Mouse (Mus musculus) liver, embryonic 18 days (tissue): Measurements from ENCODE around the gene Lrrk1. TPM values are rescaled to one million over a fixed set of nuclear protein-coding genes. Genes with fewer than 3 reads are reported as not detected.

ENCODE experiments used
- polyA plus RNA-seq: library from polyadenylated mRNA; depleted of rRNA; stranded (reverse); fragments of >200 nt; gene quantifications from 2 replicates; pipeline ENCODE4 v1.2.3, GENCODE M21; 2012; rRNA removed

The Lrrk1 gene
- polyA plus RNA-seq, result 4.7 and 5.0 TPM in 2 replicates

DNA sequence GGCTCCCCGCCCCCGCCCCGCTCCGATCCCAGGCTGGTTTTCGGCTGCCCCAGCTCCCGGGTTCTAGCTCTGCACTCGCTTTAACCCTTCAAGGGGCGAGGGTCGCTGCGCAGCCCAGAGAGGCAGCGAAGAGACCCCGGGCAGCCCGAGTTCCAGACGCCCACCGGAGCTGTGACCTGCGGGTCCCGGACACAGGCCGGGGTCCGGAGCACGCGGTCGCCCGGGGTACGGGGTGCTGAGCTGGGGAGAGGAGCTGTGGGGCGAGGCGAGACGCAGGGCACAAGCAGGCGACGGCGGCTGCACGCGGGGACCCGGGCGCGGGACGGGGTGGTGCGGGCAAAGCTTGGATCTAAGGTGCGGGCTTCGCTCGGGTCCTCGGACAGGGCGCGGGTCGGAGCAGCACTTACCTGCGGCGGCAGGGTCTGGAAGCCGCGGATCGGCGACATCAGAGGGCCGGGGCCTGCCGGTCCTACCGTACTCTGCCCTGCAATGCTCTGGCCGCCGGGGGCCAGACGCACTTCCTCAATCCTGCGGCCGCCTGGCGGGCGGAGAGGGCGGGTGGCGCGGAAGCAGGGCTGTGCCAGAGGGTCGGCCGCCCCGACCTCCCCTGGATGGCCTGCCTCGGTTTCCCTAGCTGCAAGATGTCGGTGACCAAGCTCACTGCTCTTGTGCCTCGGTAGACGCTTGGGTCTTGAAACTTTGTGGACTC lies at the start of gene Lrrk1:
Gene Lrrk1 (minus strand): TSS at position 538 of the 709 bp plus-strand sequence.

DNA sequence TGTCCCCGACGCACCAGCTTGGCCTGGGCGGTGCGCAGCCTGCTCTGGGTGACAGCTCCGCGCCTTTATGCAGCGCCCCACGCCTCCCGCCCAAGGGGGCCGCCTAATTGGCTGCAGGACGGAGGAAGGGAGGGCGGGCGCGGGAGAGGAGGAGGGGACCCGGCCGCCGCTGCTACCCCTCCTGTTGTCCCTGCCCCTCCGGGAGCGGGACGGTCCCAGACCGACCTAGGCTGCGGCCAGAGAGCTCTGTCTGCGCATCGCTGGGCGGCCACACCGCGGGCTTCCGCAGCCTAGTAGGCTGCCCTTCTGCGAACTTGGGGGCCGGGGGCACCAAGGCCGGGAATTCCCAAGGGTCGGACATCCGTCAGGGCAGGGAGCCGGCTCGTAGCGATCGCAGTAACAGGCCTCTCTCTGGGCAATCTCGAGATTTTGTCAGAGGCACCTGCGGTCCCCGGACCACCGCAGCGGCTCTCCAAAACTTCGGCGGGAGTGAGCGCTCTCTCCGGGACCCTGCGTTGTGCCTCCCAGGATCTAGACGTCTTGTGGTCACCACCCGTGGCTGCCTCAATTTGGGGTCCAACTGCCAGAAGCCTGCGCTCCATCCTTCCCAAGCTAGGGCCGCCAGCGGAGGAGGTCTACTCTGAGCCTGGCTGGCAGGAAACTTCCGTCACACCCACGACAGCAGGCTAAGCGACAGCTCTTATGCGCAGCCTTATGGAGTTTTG lies 39.4 kb upstream of the Lrrk1 start, which contains the start of gene Aldh1a3:
Gene Aldh1a3 (minus strand): TSS at position 81 of the 725 bp plus-strand sequence.

DNA sequence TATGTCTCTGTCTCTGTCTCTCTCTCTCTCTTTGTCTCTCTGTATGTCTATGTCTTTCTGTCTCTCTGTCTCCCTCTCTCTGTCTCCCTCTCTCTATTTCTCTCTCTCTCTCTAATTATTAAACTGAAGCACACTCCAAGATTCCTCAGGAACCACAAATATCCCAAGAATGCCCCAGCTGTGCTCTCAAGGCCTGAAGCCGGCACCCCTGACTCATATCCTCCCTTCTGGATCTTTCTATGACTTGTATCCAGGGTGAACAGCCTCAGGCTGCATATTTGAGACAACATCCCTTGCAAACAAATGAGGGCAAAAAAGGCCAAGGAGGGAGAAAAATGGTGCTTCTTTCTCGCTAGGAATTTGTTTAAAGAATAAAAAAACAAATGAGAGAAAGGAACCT lies 22.2 kb downstream of the Lrrk1 start, which contains the start of gene Gm10974:
Gene Gm10974 (plus strand): TSS at position 2 of the 400 bp plus-strand sequence.

Other genes starting within 250 kb of the Lrrk1 start
- gene Gm10974, start 22.4 kb downstream of the Lrrk1 start, polyA plus RNA-seq, result not detected in 2 replicates
- 0.37 and 0.54 TPM in 2 replicates for gene Aldh1a3, start 39.2 kb upstream of the Lrrk1 start, polyA plus RNA-seq